Mouse (Mus musculus): Measurements from ENCODE around the gene Cep170b. TPM values are rescaled to one million over a fixed set of nuclear protein-coding genes. Genes with fewer than 3 reads are reported as not detected.

Cep170b gene
- polyA plus RNA-seq, 1 experiment: 102 TPM

DNA sequence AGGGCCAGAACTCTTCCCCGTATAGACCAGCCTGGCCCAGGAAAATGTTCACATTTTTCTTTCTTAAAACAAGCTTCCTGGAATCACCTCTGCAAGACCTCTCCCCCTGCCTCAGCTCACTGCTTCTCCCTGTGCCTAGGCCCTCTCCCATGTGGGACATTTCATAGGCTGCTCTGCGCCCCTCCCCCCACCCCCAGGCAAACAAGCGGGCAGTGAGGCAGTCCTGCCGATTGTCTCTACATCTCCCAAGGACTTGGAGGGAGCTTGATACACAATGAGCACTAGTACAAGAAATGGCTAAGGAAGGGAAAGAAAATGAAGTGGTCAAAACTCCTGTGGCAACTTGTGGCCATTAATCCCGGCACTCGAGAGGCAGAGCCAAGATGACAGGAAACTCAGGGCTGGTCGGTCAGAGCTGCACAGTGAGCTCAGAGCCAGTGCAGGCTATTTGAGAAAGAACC lies 74.1 kb downstream of the Cep170b start:
- Histone ChIP-seq H3K4me1 (ENCODE audit: control insufficient read depth, insufficient read depth, low read length) (peaks cover 4% of the 10 kb centered on the region), H3K27me3 (ENCODE audit: control insufficient read depth, insufficient read depth, low read length) (no peaks in the 10 kb centered on the region), H3K27ac (ENCODE audit: insufficient read depth, low read length) (no peak overlapping the region), H3K4me3 (replicated peaks; ENCODE audit: insufficient read depth, low read depth, low read length) (no peak overlapping the region)
- TF ChIP-seq POLR2A (IDR thresholded peaks at IDR 0.05; ENCODE audit: borderline replicate concordance, insufficient read depth, low read length): no peak
- TF ChIP-seq CTCF (IDR thresholded peaks at IDR 0.05; ENCODE audit: borderline replicate concordance, insufficient read depth, low read depth, low read length): no peak
- WGBS: 33% methylated on average over 7 of the region's 7 CpGs
- no peak for DNase-seq

DNA sequence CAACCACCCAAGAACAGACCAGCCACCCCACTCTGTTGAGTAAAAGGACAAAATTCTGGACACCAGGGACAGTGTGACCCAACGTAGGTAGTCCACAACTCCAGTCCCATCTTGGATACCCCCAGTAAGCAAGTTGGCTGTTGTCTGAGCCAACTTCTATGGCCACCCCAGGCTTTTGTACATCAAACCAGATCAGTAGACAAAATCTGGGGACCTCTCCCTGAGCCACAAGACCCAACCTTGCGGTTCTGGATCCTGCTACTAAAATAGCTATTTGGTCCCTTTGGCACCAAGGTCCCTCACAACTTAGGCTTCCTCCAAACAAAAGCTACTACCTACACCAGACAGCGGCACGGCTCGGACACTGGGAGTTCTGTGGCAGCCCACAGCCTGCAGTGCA lies 74.7 kb downstream of the Cep170b start:
- no peak for TF ChIP-seq POLR2A (IDR thresholded peaks at IDR 0.05; ENCODE audit: borderline replicate concordance, insufficient read depth, low read length)
- no peak for TF ChIP-seq CTCF (IDR thresholded peaks at IDR 0.05; ENCODE audit: borderline replicate concordance, insufficient read depth, low read depth, low read length)
- H3K4me1 ChIP-seq (ENCODE audit: control insufficient read depth, insufficient read depth, low read length): peaks cover 4% of the 10 kb centered on the region
- no peak for DNase-seq
- no peak overlapping the region for H3K4me3 ChIP-seq (replicated peaks; ENCODE audit: insufficient read depth, low read depth, low read length)
- H3K27me3 ChIP-seq (ENCODE audit: control insufficient read depth, insufficient read depth, low read length): no peaks in the 10 kb centered on the region
- 96% methylated on average over 5 of the region's 5 CpGs for WGBS
- no peak overlapping the region for H3K27ac ChIP-seq (ENCODE audit: insufficient read depth, low read length)

- Histone ChIP-seq H3K27me3 (ENCODE audit: control insufficient read depth, insufficient read depth, low read length) (no peaks in the 10 kb centered on the region), H3K4me1 (ENCODE audit: control insufficient read depth, insufficient read depth, low read length) (peaks cover 4% of the 10 kb centered on the region), H3K4me3 (replicated peaks; ENCODE audit: insufficient read depth, low read depth, low read length) (no peak overlapping the region), H3K27ac (ENCODE audit: insufficient read depth, low read length) (no peak overlapping the region)
- DNase-seq: no peak
- 74% methylated on average over 18 of the region's 18 CpGs for WGBS
- TF ChIP-seq POLR2A (IDR thresholded peaks at IDR 0.05; ENCODE audit: borderline replicate concordance, insufficient read depth, low read length) (no peak), CTCF (IDR thresholded peaks at IDR 0.05; ENCODE audit: borderline replicate concordance, insufficient read depth, low read depth, low read length) (no peak)
Observed at GRCm38 (mm10) chr12:112795466-112796104, 75.3 kb downstream of the Cep170b start.

Other genes with a start within 250 kb of the Cep170b start
- gene A530016L24Rik, start 231.0 kb upstream of the Cep170b start, polyA plus RNA-seq (2012; rRNA removed): 0.08 TPM in 1 of 2 replicates, not detected in the other
- 51.7 and 71.0 TPM in 2 replicates for gene Tmem179, start 203.7 kb upstream of the Cep170b start, polyA plus RNA-seq (2012; rRNA removed)
- gene Inf2, start 131.7 kb upstream of the Cep170b start, polyA plus RNA-seq (2012; rRNA removed): 34.9 and 41.8 TPM in 2 replicates
- 69.3 and 72.0 TPM in 2 replicates for gene Adssl1, start 100.4 kb upstream of the Cep170b start, polyA plus RNA-seq (2012; rRNA removed)
- 33.6 and 34.6 TPM in 2 replicates for gene Siva1, start 75.8 kb upstream of the Cep170b start, polyA plus RNA-seq (2012; rRNA removed)
- 163 and 177 TPM in 2 replicates for gene Akt1, start 45.6 kb upstream of the Cep170b start, polyA plus RNA-seq (2012; rRNA removed)
- 1.5 and 1.8 TPM in 2 replicates for gene Zbtb42, start 41.6 kb upstream of the Cep170b start, polyA plus RNA-seq (2012; rRNA removed)
- gene Pld4, start 40.2 kb downstream of the Cep170b start, polyA plus RNA-seq (2012; rRNA removed): 6.7 and 7.8 TPM in 2 replicates
- gene Ahnak2, start 82.2 kb downstream of the Cep170b start, polyA plus RNA-seq (2012; rRNA removed): 11.0 and 14.7 TPM in 2 replicates
- 6.5 and 7.6 TPM in 2 replicates for gene Clba1, start 88.5 kb downstream of the Cep170b start, polyA plus RNA-seq (2012; rRNA removed)
- gene Cdca4, start 109.0 kb downstream of the Cep170b start, polyA plus RNA-seq (2012; rRNA removed): 9.3 and 9.8 TPM in 2 replicates
- gene Gpr132, start 147.8 kb downstream of the Cep170b start, polyA plus RNA-seq (2012; rRNA removed): 0.05 and 0.08 TPM in 2 replicates
- 23.0 and 24.4 TPM in 2 replicates for gene Jag2, start 209.3 kb downstream of the Cep170b start, polyA plus RNA-seq (2012; rRNA removed)
- gene Nudt14, start 221.7 kb downstream of the Cep170b start, polyA plus RNA-seq (2012; rRNA removed): 23.8 and 24.2 TPM in 2 replicates

Measured in cerebellum, adult 2 months (tissue).